Mouse (Mus musculus) mesoderm, embryonic 11.5 days (tissue): ENCODE data around the gene Lmo4.

Experiments used
- DNase-seq: peaks from one replicate; pipeline ENCODE4 v3.0.0-alpha.2; 2012; ENCODE audit warnings: low read depth, low spot score

The Lmo4 gene

GRCm38 (mm10) chr3:144203988-144204412, 1.0 kb downstream of the Lmo4 start:
- no peak for DNase-seq

GRCm38 (mm10) chr3:144203259-144203987, 1.6 kb downstream of the Lmo4 start:
- no peak for DNase-seq

DNA sequence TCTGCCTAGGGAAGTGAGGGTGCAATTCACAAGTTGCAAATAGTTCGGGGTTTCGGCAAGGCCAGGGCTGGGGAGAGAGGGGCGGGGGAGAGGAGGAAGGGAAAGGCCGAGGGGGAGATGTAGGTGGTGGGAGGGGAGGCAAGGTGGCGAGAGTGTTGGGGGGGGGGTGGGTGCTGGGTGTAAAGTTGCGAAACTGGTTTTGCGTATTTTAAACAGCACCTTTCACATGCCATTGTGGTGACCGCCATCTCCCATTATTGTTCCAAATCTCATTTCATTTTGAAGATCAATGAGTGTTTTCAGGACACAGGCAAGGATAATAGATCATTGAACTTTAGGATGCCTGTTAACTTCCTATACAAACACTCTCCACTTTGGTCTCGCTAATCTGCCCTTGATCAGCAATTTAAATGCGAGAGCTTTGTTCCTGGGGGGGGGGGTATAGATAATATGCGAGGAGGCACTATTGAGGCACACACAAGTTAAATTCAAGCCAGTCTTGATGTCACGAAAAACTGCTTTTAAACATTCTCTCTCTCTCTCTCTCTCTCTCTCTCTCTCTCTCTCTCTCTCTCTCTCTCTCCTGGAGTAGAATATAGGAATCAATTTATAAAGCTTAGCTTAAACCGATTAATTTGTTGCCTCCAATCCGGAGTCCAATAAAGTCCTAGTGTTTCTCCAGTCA, 2.3 kb downstream of the Lmo4 start:
- no peak for DNase-seq

DNA sequence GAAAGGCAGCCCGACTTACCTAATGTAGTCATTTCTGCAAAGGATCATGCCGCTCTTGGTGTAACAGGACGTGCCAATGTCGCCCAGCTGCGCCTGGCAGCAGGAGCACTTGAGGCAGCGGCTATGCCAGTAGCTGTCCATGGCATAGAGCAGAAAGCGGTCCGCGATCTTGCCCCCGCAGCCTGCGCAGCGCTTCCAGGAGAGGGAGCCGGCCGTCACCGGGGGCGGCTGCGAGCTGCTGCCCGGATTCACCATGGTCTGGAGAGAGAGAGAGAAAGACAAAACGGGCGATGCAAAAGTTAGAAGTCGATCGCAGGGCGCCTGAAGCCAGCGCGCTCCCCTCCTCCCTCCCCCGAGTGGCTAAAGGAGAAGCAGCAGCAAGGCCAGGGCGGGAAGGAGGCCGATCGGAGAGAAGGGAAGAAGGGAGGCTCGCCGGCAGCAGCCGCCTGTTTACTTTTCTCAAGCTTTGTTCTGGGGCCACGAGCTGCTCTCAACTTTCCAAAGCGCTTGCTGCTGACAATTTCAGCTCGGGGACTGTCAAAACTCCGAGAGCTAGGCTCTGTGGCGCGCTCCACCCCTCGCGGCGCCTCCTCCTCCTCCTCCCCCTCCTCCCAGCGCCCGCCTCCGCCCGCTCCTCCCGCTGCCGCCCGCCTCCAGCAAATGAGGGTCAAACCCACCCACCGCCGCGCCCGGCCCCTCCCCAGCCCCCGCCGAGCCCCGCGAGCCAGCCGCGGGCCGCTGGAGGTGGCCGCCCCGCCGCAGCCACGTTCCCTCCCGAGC, 3.0 kb downstream of the Lmo4 start:
- peak; percentile 83 for DNase-seq

GRCm38 (mm10) chr3:144185327-144186152, 19.5 kb downstream of the Lmo4 start:
- DNase-seq: no peak

- no peak for DNase-seq
These were observed 20.1 kb downstream of the Lmo4 start for GRCm38 (mm10) chr3:144184918-144185317.

DNA sequence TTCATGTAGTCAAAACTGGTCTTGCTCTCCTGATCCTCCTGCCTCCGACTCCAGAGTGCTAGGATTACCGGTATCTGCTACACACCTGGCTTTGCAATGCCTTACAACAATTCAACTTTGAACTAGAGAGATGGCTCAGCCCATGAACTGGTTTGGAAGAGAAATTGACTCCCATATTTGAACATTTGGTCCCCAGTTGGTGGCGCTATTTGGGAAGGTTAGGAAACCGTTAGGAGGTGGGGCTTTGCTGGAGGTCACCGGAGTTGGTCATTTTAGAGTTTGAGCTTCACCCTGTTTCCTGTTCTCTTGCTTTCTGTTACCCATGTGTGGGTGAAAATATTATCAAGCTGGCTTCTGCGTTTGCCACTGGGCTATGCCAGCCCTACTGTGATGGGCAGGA, 22.8 kb downstream of the Lmo4 start:
- DNase-seq: no peak

DNA sequence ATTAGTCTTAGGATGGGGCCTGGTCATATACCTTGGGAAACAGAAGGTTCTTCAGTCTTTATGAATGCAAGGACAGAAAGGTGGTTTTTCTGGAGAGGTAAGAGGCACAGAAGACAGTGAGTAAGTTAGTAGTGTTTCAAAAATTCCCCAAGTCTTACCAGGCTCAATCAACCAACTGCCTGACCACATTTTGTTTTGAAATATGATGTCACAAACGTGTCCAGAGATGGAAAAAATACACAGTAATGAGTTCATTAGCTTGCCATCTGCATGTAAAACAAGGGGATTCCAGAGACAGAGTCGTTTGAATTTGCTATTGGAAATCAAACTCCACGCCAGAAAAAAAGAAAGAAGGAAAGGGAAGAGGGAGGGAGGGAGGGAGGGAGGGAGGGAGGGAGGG, 26.1 kb downstream of the Lmo4 start:
- no peak for DNase-seq

DNA sequence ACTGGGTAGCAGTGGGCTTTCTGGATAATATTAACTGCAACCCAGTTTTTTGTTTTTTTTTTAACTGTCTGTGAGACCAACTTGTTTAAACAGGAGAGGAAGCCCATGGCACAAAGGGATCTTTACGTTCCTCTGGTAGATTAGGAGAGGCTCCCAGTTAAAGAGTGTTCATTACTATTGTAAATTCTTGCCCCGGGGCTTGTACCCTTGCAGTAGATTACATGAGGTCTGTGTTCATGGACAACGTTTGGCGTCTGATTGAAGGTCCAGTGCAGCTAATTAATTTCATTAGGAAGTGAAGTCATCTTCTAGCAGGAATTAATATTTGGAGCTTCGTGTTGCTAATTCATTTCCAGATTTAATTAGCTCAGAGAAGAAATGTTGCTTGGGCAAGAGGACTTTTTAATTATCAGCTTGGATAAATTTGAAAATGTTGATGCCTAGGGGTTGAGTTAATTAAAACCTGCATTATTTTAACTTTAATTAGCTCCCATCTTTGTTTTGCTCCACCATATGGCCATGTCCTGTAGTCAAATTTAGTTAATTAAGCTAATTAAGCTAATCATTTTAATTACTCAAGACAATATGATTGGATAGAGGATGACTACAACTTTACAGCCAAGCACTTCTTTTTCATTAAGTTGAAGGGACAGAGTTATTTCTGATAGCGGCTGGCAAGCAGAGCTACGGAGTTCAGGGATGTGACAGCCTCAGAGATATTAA, 31.0 kb downstream of the Lmo4 start:
- DNase-seq: no peak

- no peak for DNase-seq
These were observed 31.9 kb downstream of the Lmo4 start for GRCm38 (mm10) chr3:144173138-144173537.

- DNase-seq: no peak
These were observed 33.3 kb downstream of the Lmo4 start for GRCm38 (mm10) chr3:144171749-144172148.

DNA sequence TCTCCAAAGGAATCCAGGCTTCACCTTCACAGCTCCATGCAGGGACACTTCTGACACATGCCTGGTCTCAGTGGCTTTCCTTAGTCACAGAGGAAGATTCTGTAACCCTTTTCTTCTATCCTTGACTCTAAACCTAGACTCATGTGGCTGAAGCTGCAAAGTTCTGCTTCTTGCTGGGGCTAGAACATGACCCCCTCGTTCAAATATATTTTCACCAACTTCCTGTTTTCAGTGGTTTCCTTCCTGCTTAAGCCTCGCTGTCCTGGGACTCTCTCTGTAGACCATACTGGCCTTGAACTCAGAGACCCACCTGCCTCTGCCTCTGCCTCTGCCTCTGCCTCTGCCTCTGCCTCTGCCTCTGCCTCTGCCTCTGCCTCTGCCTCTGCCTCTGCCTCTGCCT, 34.5 kb downstream of the Lmo4 start:
- no peak for DNase-seq

DNA sequence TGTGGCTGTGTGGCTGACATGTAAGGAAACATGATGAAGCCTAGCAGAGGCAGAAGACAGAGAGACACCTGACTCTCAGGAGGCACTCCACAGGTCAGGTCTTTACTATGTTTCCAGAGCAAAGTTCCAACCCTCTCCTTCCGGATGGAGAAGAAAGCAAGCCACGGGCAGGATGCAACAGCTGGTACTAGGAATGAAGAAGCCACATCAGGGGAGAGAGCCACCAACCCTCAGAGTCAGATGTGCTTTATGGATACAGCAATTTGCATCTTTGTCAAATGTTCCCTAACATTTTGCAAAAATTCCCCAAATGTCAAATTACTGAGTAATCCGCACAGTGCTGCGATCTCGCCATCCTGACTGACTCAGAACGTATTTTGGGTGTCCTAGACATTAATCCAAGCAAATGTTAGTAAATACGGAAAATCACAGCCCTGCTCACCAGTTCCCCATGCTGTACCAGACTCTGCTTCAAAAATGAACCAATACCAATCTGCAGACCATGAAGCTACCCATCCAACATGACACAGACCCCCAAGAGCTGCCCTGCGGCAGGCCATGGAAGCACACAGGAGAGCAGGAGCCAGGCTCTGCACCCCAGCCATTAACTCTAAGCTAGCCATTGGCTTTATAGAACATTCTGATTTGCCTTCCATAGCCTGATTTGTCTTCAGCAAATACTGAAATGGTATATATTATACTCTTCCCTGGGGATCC, 38.4 kb downstream of the Lmo4 start:
- no peak for DNase-seq

- no peak for DNase-seq
These were observed 39.6 kb downstream of the Lmo4 start for GRCm38 (mm10) chr3:144165439-144165838.

GRCm38 (mm10) chr3:144164665-144165385, 40.2 kb downstream of the Lmo4 start:
- no peak for DNase-seq

DNA sequence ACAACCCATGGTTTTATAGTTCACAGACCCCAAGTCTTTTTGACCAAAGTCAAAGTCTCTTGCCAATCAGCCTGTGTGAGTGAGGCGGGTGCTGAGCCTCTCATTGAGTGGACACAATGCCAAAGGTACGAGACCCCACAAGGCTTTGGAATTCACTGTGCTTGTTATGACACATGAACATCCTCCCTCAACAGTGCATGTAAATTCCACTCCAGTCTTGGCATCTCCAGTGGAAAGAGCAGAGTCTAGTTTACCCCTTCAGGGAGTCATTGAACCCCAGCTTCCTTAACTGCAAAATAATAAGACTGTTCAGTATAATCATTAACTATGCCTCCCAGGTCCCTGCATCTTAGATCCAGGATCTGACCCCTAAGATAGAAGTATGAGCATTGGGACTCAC, 41.3 kb downstream of the Lmo4 start:
- DNase-seq: no peak

- DNase-seq: no peak
These were observed 42.9 kb downstream of the Lmo4 start for GRCm38 (mm10) chr3:144162156-144162555.

GRCm38 (mm10) chr3:144161261-144161660, 43.8 kb downstream of the Lmo4 start:
- no peak for DNase-seq

DNA sequence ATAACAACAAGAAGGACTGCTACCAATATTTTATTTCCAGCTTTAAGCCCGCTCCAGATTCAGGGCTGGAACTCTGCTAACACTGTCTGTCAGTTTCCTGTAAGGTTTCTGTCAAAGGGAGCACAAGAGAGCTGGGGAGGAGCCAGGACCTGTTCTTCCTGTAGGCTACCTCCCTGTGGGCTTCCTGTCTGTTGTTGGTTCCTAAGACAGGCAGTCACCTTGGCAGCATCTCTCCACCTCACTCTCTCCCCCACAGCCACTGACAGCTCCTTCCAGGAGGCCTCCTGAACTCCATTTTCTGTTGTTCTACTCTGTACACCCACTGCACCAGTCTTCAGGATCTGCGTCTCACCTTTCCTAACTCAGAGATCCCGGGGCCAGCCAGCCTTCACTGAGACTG, 49.3 kb downstream of the Lmo4 start:
- DNase-seq: no peak

- no peak for DNase-seq
These were observed 51.6 kb downstream of the Lmo4 start for GRCm38 (mm10) chr3:144153395-144153794.
